Mouse (Mus musculus): Measurements from ENCODE around the gene Rnd2.

DNA sequence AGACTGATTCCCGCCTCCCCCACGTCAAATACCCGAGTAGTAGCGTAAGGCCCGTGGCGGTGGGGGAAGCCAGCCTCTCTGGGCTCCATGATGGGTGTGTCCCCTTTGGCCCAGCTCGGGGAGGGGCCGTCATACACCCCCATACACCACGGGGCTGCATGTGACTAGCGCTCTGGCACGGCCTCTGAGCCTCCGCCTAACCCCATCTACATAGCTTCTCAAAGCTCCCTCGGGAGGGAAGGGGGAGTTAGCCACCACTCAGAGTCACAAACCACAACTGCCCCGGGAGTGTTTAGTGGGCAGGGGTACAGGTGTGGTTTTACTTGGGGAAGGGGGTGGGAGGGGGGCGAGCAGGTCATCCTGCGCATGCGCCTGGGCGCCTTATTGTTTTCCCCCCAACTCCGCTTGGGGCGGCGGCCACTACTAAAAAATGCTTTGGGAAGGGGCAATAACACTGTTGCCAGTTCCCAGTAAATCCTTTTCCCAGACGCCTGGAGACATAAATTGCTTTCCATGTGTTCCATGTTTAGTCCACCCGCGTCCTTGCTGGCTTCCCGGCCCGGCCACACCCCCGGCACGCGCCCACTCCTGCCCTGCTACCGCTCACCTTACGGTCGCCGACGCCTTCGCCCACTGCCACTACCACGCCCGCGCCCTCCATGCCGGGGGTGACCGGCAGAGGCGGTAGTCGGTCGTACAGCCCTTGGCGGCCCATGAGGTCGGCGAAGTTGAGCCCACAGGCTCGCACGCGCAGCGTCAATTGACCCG lies 486 bp downstream of the Rnd2 start:
- TF ChIP-seq MAFK (IDR thresholded peaks at IDR 0.05; ENCODE audit: insufficient replicate concordance, low read length) (peak; percentile 62; the same call in 1 of the 2 replicates), ZKSCAN1 (IDR thresholded peaks at IDR 0.05; ENCODE audit: borderline replicate concordance, low read depth, low read length) (no peak)
